Mouse (Mus musculus): ENCODE results near the gene Clcnkb. TPM values are rescaled to one million over a fixed set of nuclear protein-coding genes. Genes with fewer than 3 reads are reported as not detected.

Gene Clcnkb
- polyA plus RNA-seq, 1 experiment from 2014 or later, result not detected

- H3K36me3 ChIP-seq (ENCODE audit: control insufficient read depth, insufficient read depth), result no peaks in the 10 kb centered on the region
- no peak for ATAC-seq (ENCODE audit: low read depth)
- H3K27ac ChIP-seq (ENCODE audit: low read length), result no peak overlapping the region
- H3K4me1 ChIP-seq (ENCODE audit: control insufficient read depth, low read depth, low read length), result no peaks in the 10 kb centered on the region
- H3K9ac ChIP-seq (ENCODE audit: low read depth, low read length), result no peak overlapping the region
- no peak overlapping the region for H3K4me2 ChIP-seq (ENCODE audit: low read depth, low read length)
- H3K4me3 ChIP-seq (ENCODE audit: low read depth, low read length), result no peak overlapping the region
- no peaks in the 10 kb centered on the region for H3K27me3 ChIP-seq (ENCODE audit: control insufficient read depth, insufficient read depth, low read depth, low read length)
- no peaks in the 10 kb centered on the region for H3K9me3 ChIP-seq (replicated peaks; ENCODE audit: control insufficient read depth, low read length)
These were observed 58.0 kb downstream of the Clcnkb start for GRCm38 (mm10) chr4:141357811-141358210.

Other genes with a start within 250 kb of the Clcnkb start
- 0.99 and 1.6 TPM in 2 replicates for gene Rsg1, start 202.1 kb downstream of the Clcnkb start, polyA plus RNA-seq (2015; fragmentation: Nextera tagmentation; extraction: Ambion mirVana)
- gene Arhgef19, start 176.5 kb downstream of the Clcnkb start, polyA plus RNA-seq (2015; fragmentation: Nextera tagmentation; extraction: Ambion mirVana), result 1.1 and 1.3 TPM in 2 replicates
- gene Epha2, start 114.8 kb downstream of the Clcnkb start, polyA plus RNA-seq (2015; fragmentation: Nextera tagmentation; extraction: Ambion mirVana), result 0.53 and 0.93 TPM in 2 replicates
- not detected in 2 replicates for gene Fam131c, start 47.8 kb downstream of the Clcnkb start, polyA plus RNA-seq (2015; fragmentation: Nextera tagmentation; extraction: Ambion mirVana)
- 0.05 TPM in 1 of 2 replicates, not detected in the other for gene Clcnka, start 17.3 kb downstream of the Clcnkb start, polyA plus RNA-seq (2015; fragmentation: Nextera tagmentation; extraction: Ambion mirVana)
- 0.22 and 0.97 TPM in 2 replicates for gene Hspb7, start 4.8 kb upstream of the Clcnkb start, polyA plus RNA-seq (2015; fragmentation: Nextera tagmentation; extraction: Ambion mirVana)
- gene Srarp, start 20.1 kb upstream of the Clcnkb start, polyA plus RNA-seq (2015; fragmentation: Nextera tagmentation; extraction: Ambion mirVana), result not detected in 2 replicates
- gene Zbtb17, start 28.6 kb upstream of the Clcnkb start, polyA plus RNA-seq (2015; fragmentation: Nextera tagmentation; extraction: Ambion mirVana), result 6.6 and 7.9 TPM in 2 replicates
- 2.9 and 3.3 TPM in 2 replicates for gene Spen, start 122.6 kb upstream of the Clcnkb start, polyA plus RNA-seq (2015; fragmentation: Nextera tagmentation; extraction: Ambion mirVana)
- gene Fblim1, start 190.1 kb upstream of the Clcnkb start, polyA plus RNA-seq (2015; fragmentation: Nextera tagmentation; extraction: Ambion mirVana), result 1.5 and 2.3 TPM in 2 replicates
- 4.5 and 5.3 TPM in 2 replicates for gene Tmem82, start 202.6 kb upstream of the Clcnkb start, polyA plus RNA-seq (2015; fragmentation: Nextera tagmentation; extraction: Ambion mirVana)
- gene Slc25a34, start 207.8 kb upstream of the Clcnkb start, polyA plus RNA-seq (2015; fragmentation: Nextera tagmentation; extraction: Ambion mirVana), result 0.08 and 0.14 TPM in 2 replicates
- 1.0 and 1.5 TPM in 2 replicates for gene Plekhm2, start 248.9 kb upstream of the Clcnkb start, polyA plus RNA-seq (2015; fragmentation: Nextera tagmentation; extraction: Ambion mirVana)